In the genomic region with DNA sequence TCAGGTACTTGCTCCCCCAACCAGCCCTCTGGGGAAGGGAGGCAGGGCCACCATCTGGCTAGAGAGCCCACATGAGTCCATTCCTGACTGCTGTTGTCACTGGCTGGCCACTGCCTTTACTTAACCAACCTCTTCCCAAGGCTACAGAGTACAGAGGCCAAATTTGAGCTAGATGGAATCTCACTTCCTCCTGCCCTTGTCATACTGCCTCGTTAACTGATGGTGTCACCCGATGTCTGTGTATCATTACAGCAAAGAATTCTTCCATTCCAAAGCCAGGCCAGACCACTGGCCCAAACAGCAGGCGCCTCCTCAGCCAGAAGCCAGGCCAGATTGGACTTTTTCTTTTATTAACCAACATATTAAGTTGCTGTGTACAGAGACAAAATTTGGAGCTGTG, we compare ENCODE assay signal across 35 mouse cellular contexts. TPM values are rescaled to one million over a fixed set of nuclear protein-coding genes. Genes with fewer than 3 reads are reported as not detected.
DNase-seq lines count a peak whose midpoint lies in the region; ATAC-seq and TF ChIP-seq lines count a peak whose summit lies in the region.
"Had no signal": no experiment of that assay in that cellular context is flagged by ENCODE, and none has a peak within 500 bp of the region (broad histone marks: within the 10 kb centered on the region; RNA-seq: fewer than 3 reads in every experiment).

No protein-coding gene starts in this region.

- no peak for ATAC-seq in lung, embryonic 14.5 days (ENCODE audit: insufficient read depth)
- no peak for ATAC-seq in liver, embryonic 12.5 days
- ATAC-seq: activated CD4-positive, CD25-positive, alpha-beta regulatory T cell, adult 4 months; forebrain, embryonic 16.5 days; hindbrain, embryonic 16.5 days; inflammation-experienced regulatory T-cells, adult 6 months; intestine, embryonic 16.5 days had no signal

- H3K79me2 ChIP-seq in CH12.LX (replicated peaks; ENCODE audit: control insufficient read depth, extremely low read depth, insufficient read depth, poor library complexity, severe bottlenecking): no peaks in the 10 kb centered on the region

- in situ Hi-C loops in CH12.LX (cut with MboI; ENCODE audit: low pct_ligation_motif_present, low pct_unique_long_range_greater_than_20kb, low sequenced_read_pairs): no loop called here

- H3K9me3 ChIP-seq in lung, embryonic 14.5 days (ENCODE audit: low read depth, low read length): no peaks in the 10 kb centered on the region
- H3K9me3 ChIP-seq in CH12.LX (replicated peaks; ENCODE audit: low read length): peaks cover 4% of the 10 kb centered on the region
- no peaks in the 10 kb centered on the region for H3K9me3 ChIP-seq in liver, embryonic 12.5 days (replicated peaks)
- H3K9me3 ChIP-seq: embryonic facial prominence, embryonic 10.5 days; embryonic facial prominence, embryonic 13.5 days; forebrain, embryonic 12.5 days; heart, embryonic 10.5 days; heart, embryonic 13.5 days; hindbrain, embryonic 12.5 days had no signal

- no peak for TF ChIP-seq POLR2A in CH12.LX (IDR thresholded peaks at IDR 0.05; ENCODE audit: low read depth, low read length)

- peak; percentile 34 for DNase-seq in heart, adult 11 months
- DNase-seq in heart, postnatal 25 days (ENCODE audit: low spot score): no peak
- peak; percentile 14 for DNase-seq in lung, embryonic 14.5 days
- DNase-seq in lung, postnatal 4 days: no peak
- no peak for DNase-seq in CH12.LX (ENCODE audit: extremely low read depth)
- DNase-seq in brain, adult 2 months (ENCODE audit: low read depth, low spot score): peak; percentile 10
- DNase-seq: adrenal gland, adult 8-10 months; adrenal gland, postnatal 25 days; B cell, adult 2 months; cerebellum, adult 18-20 months; cerebellum, adult 9-10 months; cerebellum, postnatal 14 days; embryo, embryonic 11 days; gastrocnemius, adult 2 months; gastrocnemius, postnatal 14 days; heart, adult 2 months; heart, postnatal 14 days had no signal

- peaks cover 43% of the 10 kb centered on the region for H3K27me3 ChIP-seq in lung, embryonic 14.5 days (ENCODE audit: insufficient read depth, low read length)
- H3K27me3 ChIP-seq in CH12.LX (replicated peaks): peaks cover 84% of the 10 kb centered on the region
- H3K27me3 ChIP-seq in liver, embryonic 12.5 days (replicated peaks): peaks cover 60% of the 10 kb centered on the region

- TF ChIP-seq EP300 in CH12.LX (IDR thresholded peaks at IDR 0.05; ENCODE audit: low read length): no peak

- dilution Hi-C loops in CH12.LX (cut with MboI; ENCODE audit: extremely low pct_ligation_motif_present, extremely low pct_unique_long_range_greater_than_20kb, low sequenced_read_pairs): no loop called here

- WGBS in lung, embryonic 14.5 days: 49% methylated on average over 3 of the region's 3 CpGs
- WGBS in liver, embryonic 12.5 days (ENCODE audit: insufficient replicate concordance): 40% methylated on average over 3 of the region's 3 CpGs

- H3K9ac ChIP-seq in lung, embryonic 14.5 days: no peak overlapping the region
- H3K9ac ChIP-seq in CH12.LX (ENCODE audit: insufficient read depth, low read depth): no peak overlapping the region
- no peak overlapping the region for H3K9ac ChIP-seq in liver, embryonic 12.5 days
- H3K9ac ChIP-seq: embryonic facial prominence, embryonic 13.5 days; forebrain, embryonic 12.5 days; heart, embryonic 13.5 days; hindbrain, embryonic 12.5 days had no signal

- TF ChIP-seq RAD21 in CH12.LX (IDR thresholded peaks at IDR 0.05; ENCODE audit: low read depth, low read length): peak; percentile 29

- no peak overlapping the region for H3K4me3 ChIP-seq in lung, embryonic 14.5 days (ENCODE audit: low read depth, low read length)
- no peak overlapping the region for H3K4me3 ChIP-seq in CH12.LX (replicated peaks in 1 of 3; ENCODE audit: low read depth in 2 of 3, low read length in 2 of 3, poor library complexity in 1 of 3)
- no peak overlapping the region for H3K4me3 ChIP-seq in liver, embryonic 12.5 days
- H3K4me3 ChIP-seq: embryonic facial prominence, embryonic 10.5 days; embryonic facial prominence, embryonic 13.5 days; erythroblast, embryonic 14.5 days; forebrain, embryonic 12.5 days; gastrocnemius, adult 2 months; heart, adult 2 months; heart, embryonic 10.5 days; heart, embryonic 13.5 days; hindbrain, embryonic 12.5 days had no signal

- H3K27ac ChIP-seq in lung, embryonic 14.5 days (ENCODE audit: low read depth): no peak overlapping the region
- no peak overlapping the region for H3K27ac ChIP-seq in CH12.LX (ENCODE audit: insufficient read depth, low read depth)
- H3K27ac ChIP-seq in liver, embryonic 12.5 days: no peak overlapping the region
- H3K27ac ChIP-seq: embryonic facial prominence, embryonic 10.5 days; embryonic facial prominence, embryonic 13.5 days; forebrain, embryonic 12.5 days; gastrocnemius, adult 2 months; heart, adult 2 months; heart, embryonic 10.5 days; heart, embryonic 13.5 days; hindbrain, embryonic 12.5 days had no signal

- H3K36me3 ChIP-seq in lung, embryonic 14.5 days (ENCODE audit: insufficient read depth): no peaks in the 10 kb centered on the region
- H3K36me3 ChIP-seq in CH12.LX (replicated peaks in 1 of 2; ENCODE audit: control insufficient read depth in 1 of 2, insufficient read depth in 1 of 2, low read length in 1 of 2): no peaks in the 10 kb centered on the region
- no peaks in the 10 kb centered on the region for H3K36me3 ChIP-seq in liver, embryonic 12.5 days
- H3K36me3 ChIP-seq: embryonic facial prominence, embryonic 10.5 days; embryonic facial prominence, embryonic 13.5 days; forebrain, embryonic 12.5 days; heart, embryonic 10.5 days; heart, embryonic 13.5 days; hindbrain, embryonic 12.5 days had no signal

- TF ChIP-seq CTCF in lung, embryonic 14.5 days (IDR thresholded peaks at IDR 0.05; ENCODE audit: low read depth): no peak
- peak in 1 of 2 experiments; percentile 34; a peak in 2 of 4 replicates for TF ChIP-seq CTCF in CH12.LX (conservative IDR thresholded peaks at IDR 0.05 in 1 of 2, IDR thresholded peaks at IDR 0.05 in 1 of 2; ENCODE audit: low read depth in 2 of 2, low read length in 2 of 2)

- H3K4me2 ChIP-seq in lung, embryonic 14.5 days: no peak overlapping the region
- H3K4me2 ChIP-seq in CH12.LX (ENCODE audit: insufficient read depth, low read depth, poor library complexity, severe bottlenecking): no peak overlapping the region
- no peak overlapping the region for H3K4me2 ChIP-seq in liver, embryonic 12.5 days
- H3K4me2 ChIP-seq: embryonic facial prominence, embryonic 13.5 days; forebrain, embryonic 12.5 days; heart, embryonic 13.5 days; hindbrain, embryonic 12.5 days had no signal

- intact Hi-C loops in heart, postnatal 25 days (cut with DNase I): no loop called here

- no peaks in the 10 kb centered on the region for H3K4me1 ChIP-seq in lung, embryonic 14.5 days (ENCODE audit: insufficient read depth)
- no peaks in the 10 kb centered on the region for H3K4me1 ChIP-seq in CH12.LX (ENCODE audit: control insufficient read depth in 1 of 2, insufficient read depth in 2 of 2)
- no peaks in the 10 kb centered on the region for H3K4me1 ChIP-seq in liver, embryonic 12.5 days

TF ChIP-seq in CH12.LX, 34 proteins besides CTCF, POLR2A, EP300 and RAD21:
- TF ChIP-seq MEF2A (IDR thresholded peaks at IDR 0.05; ENCODE audit: borderline replicate concordance, low read depth, low read length): no peak
- TF ChIP-seq GABPA (IDR thresholded peaks at IDR 0.05; ENCODE audit: insufficient replicate concordance, low read depth, low read length): no peak
- TF ChIP-seq CHD2 (IDR thresholded peaks at IDR 0.05; ENCODE audit: low read length): no peak
- no peak for TF ChIP-seq ETS1 (conservative IDR thresholded peaks at IDR 0.05; ENCODE audit: low read depth, low read length)
- TF ChIP-seq POLR2AphosphoS2 (IDR thresholded peaks at IDR 0.05; ENCODE audit: low read depth, low read length): no peak
- no peak for TF ChIP-seq NELFE (IDR thresholded peaks at IDR 0.05; ENCODE audit: low read depth, low read length)
- TF ChIP-seq USF2 (conservative IDR thresholded peaks at IDR 0.05; ENCODE audit: low read depth, low read length): no peak
- no peak for TF ChIP-seq RCOR1 (conservative IDR thresholded peaks at IDR 0.05; ENCODE audit: low read depth, low read length)
- no peak for TF ChIP-seq ELF1 (IDR thresholded peaks at IDR 0.05; ENCODE audit: low read depth, low read length)
- TF ChIP-seq IRF4 (IDR thresholded peaks at IDR 0.05; ENCODE audit: low read depth, low read length): no peak
- TF ChIP-seq MYC (IDR thresholded peaks at IDR 0.05; ENCODE audit: low read depth, low read length): no peak
- TF ChIP-seq JUND (conservative IDR thresholded peaks at IDR 0.05; ENCODE audit: low read depth, low read length): no peak
- TF ChIP-seq ZNF384 (IDR thresholded peaks at IDR 0.05; ENCODE audit: low read depth, low read length): no peak
- no peak for TF ChIP-seq UBTF (IDR thresholded peaks at IDR 0.05; ENCODE audit: low read depth, low read length)
- no peak for TF ChIP-seq ZC3H11A (IDR thresholded peaks at IDR 0.05; ENCODE audit: low read depth, low read length)
- TF ChIP-seq BHLHE40 (IDR thresholded peaks at IDR 0.05; ENCODE audit: low read depth, low read length): no peak
- TF ChIP-seq MAX (IDR thresholded peaks at IDR 0.05; ENCODE audit: low read length): no peak
- TF ChIP-seq TBP (conservative IDR thresholded peaks at IDR 0.05; ENCODE audit: low read depth, low read length): no peak
- TF ChIP-seq USF1 (IDR thresholded peaks at IDR 0.05; ENCODE audit: low read depth, low read length): no peak
- no peak for TF ChIP-seq NRF1 (IDR thresholded peaks at IDR 0.05; ENCODE audit: low read depth, low read length)

RNA-seq across cellular contexts. Expression of gene Foxi2, which starts 1.6 kb away (rescaled TPM):
- total RNA-seq in heart, postnatal 25 days (2021): not detected
- polyA plus RNA-seq in lung, embryonic 14.5 days (2014; fragmentation: Nextera tagmentation; extraction: Ambion mirVana): not detected in 2 replicates
- total RNA-seq in CH12.LX (2012; rRNA removed): not detected in 2 replicates
- total RNA-seq in CH12.LX (2014; rRNA removed): not detected in 2 replicates
- polyA plus RNA-seq in CH12.LX (2012; ENCODE audit: insufficient read length, low read depth): not detected in 2 replicates
- not detected in 2 replicates for polyA plus RNA-seq in liver, embryonic 12.5 days (2016; fragmentation: Nextera tagmentation; extraction: Ambion mirVana)
- total RNA-seq: adrenal gland, adult 8-10 months; adrenal gland, postnatal 25 days; common myeloid progenitor, adult 5-6 weeks; gastrocnemius, adult 2 months; gastrocnemius, postnatal 14 days; gastrocnemius, postnatal 4 days; heart, adult 2 months; heart, postnatal 14 days; hematopoietic stem cell, adult 5-6 weeks; MEL had no signal
- polyA plus RNA-seq: activated CD4-positive, CD25-positive, alpha-beta regulatory T cell, adult 4 months; erythroblast, embryonic 14.5 days; forebrain, embryonic 16.5 days; heart, adult 2 months; heart, embryonic 13.5 days; heart, embryonic 16.5 days; inflammation-experienced regulatory T-cells, adult 6 months; intestine, embryonic 16.5 days had no signal

Comparison
In these comparisons a context has a peak if more than half of its experiments do, and no peak if none do; other contexts are left out.
1. DNase-seq: peak in heart, adult 11 months (single experiment), lung, embryonic 14.5 days (single experiment) and brain, adult 2 months (single experiment); none in heart, postnatal 25 days (single experiment), lung, postnatal 4 days (0 of 2) and CH12.LX (single experiment).